Mouse (Mus musculus) cerebellum, adult 9-11 months (tissue): ENCODE measurements at regions not wholly inside any gene's neighbourhood (a gene's known extent, or its start where the extent isn't known, plus 50 kb on each side); places are given as distances from the start of the nearest gene placed in this dataset.

ENCODE experiments used
- DNase-seq: peaks from one replicate; pipeline ENCODE4 v3.0.0; 2022

DNA sequence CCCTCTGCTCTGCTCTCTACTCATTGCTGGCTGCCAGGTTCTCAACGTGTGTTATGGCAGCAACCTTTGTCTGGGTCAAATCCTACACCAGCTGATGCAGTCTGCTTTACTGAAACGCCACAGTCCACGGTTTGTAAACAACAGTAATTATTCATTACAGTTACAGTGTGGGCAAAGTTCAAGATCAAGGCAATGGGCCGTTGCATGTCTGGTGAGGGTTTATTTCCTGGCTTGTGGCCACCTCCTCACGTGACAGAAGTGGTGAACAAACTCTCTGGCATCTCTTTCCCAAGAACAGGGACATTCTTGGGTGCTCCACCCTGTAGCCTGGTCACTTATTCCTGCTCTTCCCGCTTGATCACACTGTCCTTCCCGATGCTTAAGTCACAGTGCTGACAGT, 295.3 kb upstream of the Rtl1 start:
- DNase-seq = no peak

GRCm38 (mm10) chr12:109896397-109896796, 296.3 kb upstream of the Rtl1 start:
- DNase-seq = no peak

DNA sequence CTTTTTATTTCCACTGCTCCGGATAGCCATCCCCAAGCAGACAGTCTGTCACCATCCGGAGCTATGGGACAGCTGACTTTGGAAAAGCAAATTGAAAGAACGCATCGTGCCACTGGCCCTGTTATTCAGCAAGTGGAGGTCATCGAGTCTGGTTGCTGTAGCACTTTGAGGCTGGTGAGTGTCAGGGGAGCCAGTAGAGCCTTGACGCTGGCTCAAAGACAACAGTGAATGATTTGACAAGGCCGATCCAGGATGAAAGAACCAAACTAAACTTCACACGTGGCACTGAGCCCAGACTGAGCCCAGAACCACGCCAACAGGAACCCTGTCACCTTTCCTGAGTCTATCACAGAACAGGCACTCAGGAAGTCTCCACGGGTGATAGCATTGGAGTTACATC, 296.8 kb upstream of the Rtl1 start:
- no peak for DNase-seq

DNA sequence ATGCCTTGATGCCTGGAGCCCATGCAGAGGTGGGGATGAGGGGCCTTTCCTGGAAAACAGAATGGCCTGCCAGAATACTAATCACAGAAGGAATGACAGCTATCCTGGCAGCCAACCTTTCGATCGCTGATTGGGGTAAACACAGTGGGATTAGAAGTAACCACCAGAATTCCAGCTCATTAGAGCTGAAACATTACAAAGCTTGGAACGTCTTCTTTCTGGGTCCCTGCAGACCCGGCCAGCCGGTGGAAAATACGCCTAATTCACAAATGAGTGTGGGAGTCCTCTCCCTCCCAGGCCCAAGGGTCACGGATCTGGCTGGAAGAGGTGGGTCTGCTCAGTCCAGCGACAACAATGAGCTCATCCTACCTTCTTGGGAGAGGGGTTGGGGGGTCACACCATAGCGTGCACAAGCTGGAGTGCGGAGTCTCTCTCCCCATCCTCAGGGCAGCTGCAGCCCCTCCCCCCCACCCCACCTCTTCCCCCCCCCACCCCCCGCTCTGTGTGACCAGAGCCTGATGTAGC, 297.8 kb upstream of the Rtl1 start:
- no peak for DNase-seq

GRCm38 (mm10) chr12:109899420-109899819, 299.3 kb upstream of the Rtl1 start:
- DNase-seq = no peak

DNA sequence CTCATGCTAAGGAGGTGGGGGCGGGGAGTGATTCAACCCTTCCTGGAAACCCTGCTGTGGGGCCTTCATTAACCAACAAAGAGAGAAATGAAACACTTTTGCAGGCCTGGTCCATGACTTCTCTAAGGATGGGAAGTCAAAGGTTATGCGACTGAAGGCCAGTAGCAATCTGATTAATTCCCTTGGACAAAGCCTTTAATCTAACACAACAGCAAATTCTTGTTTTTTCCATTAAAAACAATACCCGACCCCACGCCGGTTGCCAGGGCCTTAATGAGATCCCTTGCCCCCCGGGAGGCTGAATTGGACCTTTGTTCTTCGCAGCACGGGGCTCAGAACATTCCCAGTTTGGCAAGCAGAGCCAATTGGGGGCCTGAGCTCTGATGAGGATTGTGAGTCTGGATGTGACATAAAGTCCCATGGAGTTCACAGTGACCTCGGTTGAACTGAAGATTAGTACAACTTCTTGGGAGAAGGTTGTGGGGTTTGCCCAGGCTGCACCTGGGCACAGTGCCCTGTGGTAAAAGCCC, 310.9 kb upstream of the Rtl1 start:
- no peak for DNase-seq

DNA sequence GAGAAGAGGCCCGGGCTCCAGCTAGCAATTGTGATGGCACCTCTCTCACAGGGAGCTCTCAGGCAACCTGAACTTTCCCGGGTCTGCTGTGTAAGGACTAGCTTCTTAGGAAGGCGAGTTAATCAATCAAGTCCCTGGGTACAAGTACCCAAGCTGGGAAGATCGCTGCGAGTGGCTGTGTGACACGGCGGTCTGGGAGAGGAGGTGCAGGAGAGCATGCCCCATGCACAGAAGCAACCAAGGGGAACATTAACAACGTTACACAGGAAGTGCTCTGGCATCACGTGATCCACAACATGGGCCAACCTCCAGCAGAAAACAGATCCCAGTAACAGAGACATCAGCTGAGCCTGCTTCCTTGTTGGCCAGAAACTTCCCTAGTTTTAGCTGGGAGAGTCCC, 311.4 kb upstream of the Rtl1 start:
- DNase-seq = no peak

DNA sequence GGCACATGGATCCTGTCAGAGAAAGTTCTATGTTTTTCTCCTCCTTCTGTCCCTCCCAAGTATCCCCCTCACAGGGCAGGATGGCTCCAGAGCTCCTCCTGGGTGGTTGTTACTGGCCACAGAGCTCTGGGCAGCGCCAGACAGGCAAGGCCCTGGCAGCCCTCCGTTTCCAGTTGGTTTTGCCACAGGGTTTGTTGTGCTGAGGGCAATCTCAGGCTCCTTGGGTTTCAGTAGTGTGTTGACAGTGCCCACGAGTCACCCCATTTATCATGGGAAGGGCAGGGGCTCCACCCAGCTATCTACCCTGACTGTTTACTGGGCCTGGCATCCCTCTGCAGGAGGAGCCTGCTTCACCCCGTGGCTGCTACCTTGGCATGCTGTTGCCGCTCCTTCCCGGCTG, 317.6 kb upstream of the Rtl1 start:
- DNase-seq = no peak

DNA sequence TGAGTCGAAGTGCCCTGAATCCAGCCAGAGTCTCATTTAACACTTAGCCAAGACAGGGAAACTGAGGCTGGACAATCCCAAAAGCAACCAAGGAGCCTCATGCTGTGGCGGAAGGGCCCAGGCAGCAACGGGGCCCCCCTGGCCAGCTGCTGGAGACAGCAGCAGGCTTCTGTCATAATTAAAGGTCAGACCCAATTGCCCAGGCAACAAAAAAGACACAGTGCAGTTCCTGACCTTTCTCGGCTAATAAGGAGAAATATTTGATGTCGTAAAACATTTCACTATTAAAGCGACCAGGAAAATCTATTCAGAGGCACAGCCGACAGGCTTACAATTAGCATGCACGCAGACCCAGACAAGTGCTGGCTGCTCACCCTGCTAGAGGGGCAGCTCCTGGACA, 318.8 kb upstream of the Rtl1 start:
- no peak for DNase-seq

- DNase-seq = no peak
These were observed 322.0 kb upstream of the Rtl1 start for GRCm38 (mm10) chr12:109922111-109922510.

DNA sequence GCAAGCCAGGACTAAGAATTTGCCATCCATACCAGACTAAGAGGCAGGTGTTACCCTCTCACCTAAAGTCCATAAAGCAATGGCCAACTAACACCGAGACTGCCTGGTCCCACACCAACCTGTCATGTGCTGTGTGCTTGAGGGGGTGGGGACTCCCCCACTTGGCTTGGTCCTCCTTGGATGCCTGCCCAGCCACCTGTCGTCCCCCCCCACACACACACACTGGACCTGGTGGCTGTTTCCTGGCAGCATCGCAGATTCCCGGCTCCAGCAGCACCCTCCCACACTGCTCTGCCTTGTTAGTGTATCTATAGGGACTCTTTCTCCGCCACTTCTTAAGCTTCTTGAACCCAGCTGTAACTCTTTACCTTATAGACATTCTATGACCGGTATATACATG, 325.7 kb upstream of the Rtl1 start:
- no peak for DNase-seq

DNA sequence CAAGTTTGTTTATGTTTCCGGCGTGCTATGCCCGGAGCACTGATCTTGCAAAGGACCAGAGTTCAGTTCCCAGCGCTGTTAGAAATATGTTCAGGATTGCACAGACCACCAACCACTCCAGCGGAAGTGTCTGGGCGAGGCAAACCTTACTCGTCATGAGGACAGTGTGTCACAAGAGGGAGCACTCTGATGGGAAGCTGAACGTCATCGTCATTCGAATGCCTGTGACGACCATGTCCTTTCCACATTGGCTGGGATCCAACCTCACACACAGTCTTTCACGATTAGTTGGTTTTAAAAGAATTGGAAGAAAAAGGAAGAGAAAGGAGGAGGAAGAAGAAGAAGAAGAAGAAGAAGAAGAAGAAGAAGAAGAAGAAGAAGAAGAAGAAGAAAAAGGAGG, 326.5 kb upstream of the Rtl1 start:
- no peak for DNase-seq

- DNase-seq = no peak
These were observed 332.7 kb upstream of the Dio3 start for GRCm38 (mm10) chr12:109946179-109946578.

- DNase-seq = no peak
These were observed 331.9 kb upstream of the Dio3 start for GRCm38 (mm10) chr12:109946936-109947335.

GRCm38 (mm10) chr12:109947886-109948433, 330.9 kb upstream of the Dio3 start:
- DNase-seq = no peak

DNA sequence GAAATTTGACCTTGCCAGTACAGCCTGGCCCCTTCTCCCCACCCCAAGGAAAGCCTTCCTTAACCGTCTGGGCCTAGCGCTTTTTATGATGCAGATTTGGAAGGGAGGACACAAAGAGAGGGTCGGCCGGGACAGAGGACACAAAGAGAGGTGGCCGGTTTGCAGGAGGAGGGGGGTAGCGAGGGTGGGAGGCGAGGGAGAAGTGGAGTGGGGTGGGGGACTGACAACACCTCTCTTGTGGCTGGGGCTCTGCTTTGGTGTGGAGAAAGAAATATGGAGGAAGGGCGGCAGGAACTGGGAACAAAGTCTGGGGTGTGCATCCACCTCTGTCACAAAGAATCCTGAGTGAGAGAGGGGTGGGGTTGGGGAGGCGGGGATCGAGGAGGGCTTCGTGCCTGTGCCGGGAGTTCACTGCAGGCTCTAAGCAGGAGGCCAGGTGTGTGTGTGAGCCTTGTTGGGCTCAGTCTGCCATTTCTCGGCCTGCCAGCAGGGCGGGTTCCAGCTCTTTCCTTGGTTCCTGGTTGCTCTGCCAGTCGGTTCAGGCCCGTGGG, 330.4 kb upstream of the Dio3 start:
- DNase-seq = no peak

- no peak for DNase-seq
These were observed 329.5 kb upstream of the Dio3 start for GRCm38 (mm10) chr12:109949231-109949965.

DNA sequence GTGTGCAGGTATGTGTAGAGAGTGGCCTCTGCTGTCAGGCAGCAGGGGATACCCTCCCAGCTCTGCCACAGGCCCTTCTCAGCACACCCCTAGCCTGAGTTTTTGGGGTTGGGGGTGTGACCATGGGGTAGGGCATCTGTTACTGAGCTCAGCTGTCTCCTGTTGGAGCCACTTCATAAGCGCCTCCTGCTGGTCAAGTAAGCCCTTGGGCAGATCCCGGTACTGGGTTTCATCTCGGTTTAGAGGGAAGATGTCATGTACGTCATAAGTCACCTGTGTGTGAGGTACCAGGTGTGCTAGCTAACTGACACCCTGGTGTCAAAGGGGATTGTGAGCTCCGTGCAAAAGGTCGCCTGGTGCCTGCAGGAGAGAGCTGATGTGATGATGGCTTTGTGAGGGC, 328.2 kb upstream of the Dio3 start:
- no peak for DNase-seq

DNA sequence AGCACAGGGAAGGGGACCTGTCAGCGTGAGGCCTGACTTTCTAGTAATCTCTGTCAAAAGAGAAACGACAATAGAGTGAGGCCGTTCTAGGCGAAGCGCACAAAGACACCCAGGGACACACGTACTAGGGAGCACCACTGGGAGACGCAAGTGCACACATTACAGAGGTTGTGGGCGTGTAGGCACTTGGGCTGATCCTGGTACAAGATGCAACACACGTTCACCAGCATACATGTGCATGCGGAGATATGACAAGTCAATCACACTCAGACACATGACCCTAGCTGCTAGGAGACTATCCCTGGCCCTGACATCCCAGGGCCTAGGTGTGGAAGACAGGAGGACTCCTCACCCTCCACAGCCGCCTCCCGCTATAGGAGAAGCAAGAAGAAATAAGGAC, 327.4 kb upstream of the Dio3 start:
- DNase-seq = no peak

DNA sequence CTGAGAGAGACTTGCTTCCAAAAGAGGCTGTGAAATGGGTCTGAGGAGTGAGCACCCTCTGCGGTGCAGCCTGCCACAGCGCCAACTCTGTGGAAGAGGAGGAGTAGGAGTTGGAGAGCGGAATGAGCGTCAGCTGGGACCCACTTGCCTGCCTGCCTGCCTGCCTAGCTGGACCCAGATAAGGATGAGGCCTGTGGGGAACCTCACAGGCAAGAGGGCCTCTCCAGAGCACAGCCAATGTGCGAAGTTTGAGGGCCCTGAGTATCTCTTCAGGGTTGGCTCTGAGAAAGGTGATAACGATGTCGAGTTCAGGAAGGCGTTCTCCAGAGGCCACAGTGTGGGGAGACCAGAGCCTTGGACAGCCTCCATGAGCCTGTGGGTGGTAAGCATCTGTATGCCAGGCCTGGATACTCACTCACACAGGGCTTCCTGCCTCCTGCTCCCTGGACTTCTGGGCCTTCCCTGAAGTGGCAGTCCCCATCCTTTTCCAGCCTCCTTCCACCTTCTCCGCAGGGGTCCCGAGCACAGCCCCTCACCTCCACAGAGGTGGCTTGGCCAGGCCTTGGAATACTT, 326.9 kb upstream of the Dio3 start:
- no peak for DNase-seq

- no peak for DNase-seq
These were observed 325.9 kb upstream of the Dio3 start for GRCm38 (mm10) chr12:109952933-109953332.

GRCm38 (mm10) chr12:109957305-109957704, 321.6 kb upstream of the Dio3 start:
- DNase-seq = no peak

DNA sequence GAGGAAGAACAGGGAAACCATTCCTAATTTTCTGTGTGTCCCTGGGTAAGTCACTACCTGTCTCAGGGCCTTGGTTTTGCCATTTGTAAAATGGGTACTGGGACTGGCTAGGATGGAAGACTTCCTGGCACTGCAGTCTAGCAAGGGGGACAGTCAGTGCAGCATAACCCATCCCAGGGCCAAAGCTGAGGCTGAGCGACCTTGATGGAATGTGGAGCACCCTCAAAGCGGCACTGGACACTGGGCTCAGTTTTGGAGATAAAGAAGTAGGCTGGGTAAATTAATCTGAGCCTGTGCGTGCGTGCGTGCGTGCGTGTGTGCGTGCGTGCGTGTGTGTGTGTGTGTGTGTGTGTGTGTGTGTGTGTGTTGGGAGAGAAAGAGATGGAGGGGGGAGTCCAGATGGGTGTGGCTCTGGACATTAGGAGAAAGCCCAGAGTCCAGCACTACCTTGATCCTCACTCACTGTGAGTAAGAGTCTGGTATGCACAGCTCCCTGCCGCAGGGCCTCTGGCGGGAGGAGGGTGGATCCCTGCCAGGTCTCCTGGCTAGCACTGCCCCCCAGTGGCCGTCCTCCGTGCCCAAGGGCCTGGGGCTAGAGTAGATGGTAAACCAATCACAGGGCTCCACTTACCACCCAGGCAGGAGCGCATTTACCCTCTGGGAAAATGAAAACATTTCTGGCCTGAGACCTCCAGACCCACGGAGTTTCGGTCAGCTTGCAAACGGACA, 320.3 kb upstream of the Dio3 start:
- no peak for DNase-seq
